Mouse (Mus musculus) forebrain, postnatal 0 days (tissue): ENCODE measurements around the gene Synrg. TPM values are rescaled to one million over a fixed set of nuclear protein-coding genes. Genes with fewer than 3 reads are reported as not detected.

Experiments
- ATAC-seq: fragments of 200-750 bp; cut with Nextera tagmentation; 2 replicates; pipeline ENCODE4 v1.8.0; 2017; ENCODE audit warnings: mild to moderate bottlenecking, moderate library complexity
- DNase-seq: peaks from one replicate; pipeline ENCODE4 v3.0.0-alpha.2; 2015
- H3K27ac ChIP-seq: fragments of 300-500 bp; sonication (generic); 2 replicates; pipeline ENCODE4 v1.5.1; 2014; ENCODE audit warnings: low read depth, mild to moderate bottlenecking, antibody characterized with exemption, low read length, moderate library complexity, mixed read lengths
- H3K27me3 ChIP-seq: fragments of 300-500 bp; sonication (generic); 2 replicates; pipeline ENCODE4 v1.6.1; 2014; ENCODE audit warnings: mild to moderate bottlenecking, low read length, mixed read lengths; ENCODE audit not compliant: insufficient read depth
- H3K36me3 ChIP-seq: fragments of 300-500 bp; sonication (generic); 2 replicates; pipeline ENCODE4 v1.6.1; 2014; ENCODE audit warnings: mild to moderate bottlenecking, moderate library complexity; ENCODE audit not compliant: insufficient read depth
- H3K4me1 ChIP-seq: fragments of 300-500 bp; sonication (generic); 2 replicates; pipeline ENCODE4 v1.6.1; 2014; ENCODE audit warnings: antibody characterized with exemption; ENCODE audit not compliant: insufficient read depth
- H3K4me2 ChIP-seq: fragments of 300-500 bp; sonication (generic); 2 replicates; pipeline ENCODE4 v1.6.1; 2014; ENCODE audit warnings: low read depth, mild to moderate bottlenecking, moderate library complexity
- H3K4me3 ChIP-seq: fragments of 300-500 bp; sonication (generic); 2 replicates; pipeline ENCODE4 v1.5.1; 2014; ENCODE audit warnings: low read depth, low read length, mixed read lengths
- H3K9ac ChIP-seq: fragments of 300-500 bp; sonication (generic); 2 replicates; pipeline ENCODE4 v1.6.1; 2014; ENCODE audit warnings: mild to moderate bottlenecking
- H3K9me3 ChIP-seq: fragments of 300-500 bp; sonication (generic); 2 replicates; pipeline ENCODE4 v1.6.1; 2016; ENCODE audit warnings: low read length
- CTCF ChIP-seq: sonication (generic); IDR thresholded peaks from 2 replicates; pipeline ENCODE4 v1.5.1; 2016; ENCODE audit warnings: antibody characterized with exemption, control low read depth, low read depth
- WGBS: fragments of 180-500 bp; shearing (Covaris S2); extraction: QIAGEN DNeasy Blood & Tissue Kit; methylation state at CpG from one replicate; pipeline ENCODE4 v1.1.7; 2014; 5-methylcytosine and 5-hydroxymethylcytosine counted together
- polyA plus RNA-seq: library from polyadenylated mRNA; unstranded; fragments of >200 nt; fragmentation: Nextera tagmentation; extraction: Ambion mirVana; gene quantifications from 2 replicates; pipeline ENCODE4 v1.2.1, GENCODE M21; 2015
- total RNA-seq: library from RNA; depleted of rRNA; stranded (reverse); fragments of >200 nt; gene quantifications from 2 replicates; pipeline ENCODE4 v1.2.3, GENCODE M21; 2014

Gene Synrg
- total and polyA plus RNA-seq, 2 experiments from 2014 or later, result 18.6 to 52.1 TPM

DNA sequence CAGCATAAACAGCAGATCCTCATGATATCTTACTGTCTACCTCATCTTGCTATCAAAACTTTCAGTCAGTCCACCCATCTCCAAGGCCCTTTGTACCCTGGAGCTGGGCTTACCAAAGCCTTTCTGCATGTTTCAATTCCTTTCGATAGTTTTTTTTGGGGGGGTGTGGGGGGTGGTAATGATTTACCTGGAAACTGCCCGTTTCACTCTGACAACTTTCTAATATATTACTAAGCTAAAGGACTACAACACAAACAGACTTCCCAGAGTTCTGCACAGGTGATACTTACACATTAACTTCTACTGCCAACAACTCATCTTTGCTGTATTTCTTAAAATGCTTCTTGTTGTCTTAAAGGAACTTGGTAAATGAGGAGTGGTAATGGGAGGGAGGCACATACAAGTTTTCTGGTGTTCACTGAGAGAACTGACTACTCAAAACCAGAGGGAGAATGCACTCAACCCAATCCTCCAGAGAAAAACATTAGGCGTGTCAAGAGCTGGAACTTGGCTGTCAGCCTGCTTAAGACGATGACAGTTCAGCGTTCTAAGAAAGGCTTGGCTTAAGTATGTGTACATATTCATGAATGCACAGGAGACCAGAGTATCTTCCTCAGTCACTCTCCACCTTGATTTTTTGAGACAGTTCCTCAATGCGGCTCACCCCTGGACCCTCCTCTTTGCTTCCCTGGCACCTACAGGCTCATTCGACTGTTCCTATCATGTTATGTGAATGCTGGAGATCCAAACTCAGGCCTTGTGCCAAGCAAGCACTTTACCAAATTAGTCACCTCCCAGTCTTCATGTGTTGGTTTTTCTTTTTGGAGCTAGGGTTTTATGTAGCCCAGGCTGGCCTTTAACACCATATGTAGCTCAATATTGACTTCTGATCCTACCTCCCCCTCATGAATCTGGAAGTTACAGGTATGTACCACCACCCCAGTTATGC lies 109.9 kb downstream of the Synrg start:
- WGBS, result 56% methylated on average over 7 of the region's 7 CpGs
- H3K9me3 ChIP-seq, result no peaks in the 10 kb centered on the region

DNA sequence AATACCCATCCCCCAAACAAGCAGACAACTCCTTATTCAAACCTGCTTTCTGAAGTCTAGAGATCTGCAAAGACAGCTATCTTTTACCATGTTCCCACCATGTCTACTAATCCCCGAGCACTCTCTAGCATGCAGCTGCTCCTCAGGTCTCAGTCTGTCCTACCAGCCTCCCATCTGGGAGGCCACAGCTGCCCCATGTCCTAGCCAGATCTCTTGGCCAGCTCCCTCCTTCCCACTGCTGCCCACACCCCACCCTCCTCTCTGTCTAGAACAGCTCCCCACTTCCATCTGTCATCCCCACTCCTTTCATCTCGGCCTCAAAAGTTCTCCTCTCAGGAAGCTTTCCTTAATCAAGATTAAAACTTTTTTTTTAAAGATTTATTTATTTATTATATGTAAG lies 112.8 kb downstream of the Synrg start:
- no peak overlapping the region for H3K4me3 ChIP-seq
- H3K9ac ChIP-seq, result no peak overlapping the region
- H3K36me3 ChIP-seq, result peaks cover 23% of the 10 kb centered on the region
- TF ChIP-seq CTCF, result no peak
- 66% methylated on average over 2 of the region's 2 CpGs for WGBS
- DNase-seq (peak; percentile 31), ATAC-seq (no peak)
- no peak overlapping the region for H3K4me2 ChIP-seq
- H3K27me3 ChIP-seq, result no peaks in the 10 kb centered on the region
- no peaks in the 10 kb centered on the region for H3K9me3 ChIP-seq
- H3K27ac ChIP-seq, result no peak overlapping the region
- peaks cover 3% of the 10 kb centered on the region; the same call in 1 of the 2 replicates for H3K4me1 ChIP-seq

More for the DNA sequence above, 109.9 kb downstream of the Synrg start:
- Histone ChIP-seq H3K36me3 (peaks cover 9% of the 10 kb centered on the region), H3K27ac (no peak overlapping the region), H3K4me3 (no peak overlapping the region), H3K27me3 (no peaks in the 10 kb centered on the region), H3K4me1 (peaks cover 3% of the 10 kb centered on the region; the same call in 1 of the 2 replicates), H3K9ac (no peak overlapping the region), H3K4me2 (no peak overlapping the region)
- no peak for DNase-seq
- ATAC-seq, result no peak
- no peak for TF ChIP-seq CTCF

DNA sequence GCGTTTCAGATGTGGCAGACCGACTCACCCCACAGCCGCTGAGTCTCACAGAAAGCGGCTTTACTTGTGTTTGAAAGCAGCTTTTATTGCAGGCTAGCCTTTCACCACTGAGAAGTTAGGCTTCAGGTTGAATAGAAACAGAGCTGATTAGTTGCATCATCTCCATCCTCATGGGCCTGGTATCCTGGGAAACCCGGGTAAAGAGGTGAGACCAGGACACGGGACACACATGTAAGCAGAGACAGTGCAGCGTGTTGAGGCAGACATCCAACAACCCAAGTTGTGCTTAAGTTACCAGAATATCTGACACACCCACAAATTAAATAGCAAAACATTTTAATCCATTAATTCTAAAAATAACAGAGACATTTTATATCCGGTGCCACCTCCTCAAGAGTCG lies 114.4 kb downstream of the Synrg start:
- Histone ChIP-seq H3K4me2 (no peak overlapping the region), H3K4me1 (no peaks in the 10 kb centered on the region), H3K4me3 (no peak overlapping the region), H3K27me3 (no peaks in the 10 kb centered on the region), H3K27ac (no peak overlapping the region), H3K9me3 (no peaks in the 10 kb centered on the region), H3K9ac (no peak overlapping the region), H3K36me3 (peaks cover 35% of the 10 kb centered on the region)
- DNase-seq (no peak), ATAC-seq (no peak)
- 69% methylated on average over 9 of the region's 9 CpGs for WGBS
- no peak for TF ChIP-seq CTCF

DNA sequence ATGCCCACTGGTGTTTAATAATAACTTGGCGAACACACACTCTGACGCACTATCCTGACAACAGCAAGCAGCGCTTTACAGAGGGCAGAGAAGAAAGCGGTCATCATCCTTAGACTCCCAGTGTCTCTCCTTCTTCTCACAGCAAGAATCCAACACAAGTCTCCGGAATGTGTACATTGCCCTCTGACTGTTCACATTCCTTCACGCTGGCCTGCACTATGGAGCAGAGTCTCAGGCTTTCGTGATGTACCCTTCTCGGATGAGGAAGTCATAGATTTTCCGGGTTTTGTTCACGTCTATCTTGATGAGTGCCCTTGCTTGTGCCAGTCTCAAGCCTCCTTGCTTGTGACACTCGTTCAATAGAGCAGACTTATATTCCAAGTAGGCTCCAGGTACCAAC lies 115.1 kb downstream of the Synrg start:
- ATAC-seq (no peak), DNase-seq (no peak)
- Histone ChIP-seq H3K9ac (no peak overlapping the region), H3K36me3 (peaks cover 37% of the 10 kb centered on the region), H3K27ac (no peak overlapping the region), H3K27me3 (no peaks in the 10 kb centered on the region), H3K4me2 (no peak overlapping the region), H3K9me3 (no peaks in the 10 kb centered on the region), H3K4me3 (no peak overlapping the region), H3K4me1 (no peaks in the 10 kb centered on the region)
- no peak for TF ChIP-seq CTCF
- 90% methylated on average over 11 of the region's 11 CpGs for WGBS

DNA sequence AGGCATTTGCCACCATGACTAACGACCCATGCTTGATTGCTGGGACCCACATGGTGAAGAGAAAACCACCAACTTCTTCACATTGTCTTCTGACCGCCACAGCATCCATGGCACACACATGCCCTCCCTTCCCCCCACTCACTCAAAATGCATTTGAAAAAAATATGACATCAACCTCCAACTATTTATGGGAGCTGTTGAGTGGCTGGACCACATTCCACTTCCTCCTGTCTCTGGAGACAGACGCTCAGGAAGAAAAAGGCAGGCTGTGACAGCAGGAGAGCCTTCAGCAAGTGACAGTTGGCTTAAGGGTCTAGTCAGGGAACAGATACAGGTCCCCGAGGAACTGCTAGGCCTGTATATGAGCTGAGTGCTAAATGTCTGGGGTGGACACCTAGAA lies 115.7 kb downstream of the Synrg start:
- no peak overlapping the region for H3K4me3 ChIP-seq
- DNase-seq, result no peak
- TF ChIP-seq CTCF, result no peak
- peaks cover 38% of the 10 kb centered on the region for H3K36me3 ChIP-seq
- ATAC-seq, result no peak
- no peak overlapping the region for H3K9ac ChIP-seq
- H3K27me3 ChIP-seq, result no peaks in the 10 kb centered on the region
- no peak overlapping the region for H3K4me2 ChIP-seq
- no peaks in the 10 kb centered on the region for H3K4me1 ChIP-seq
- H3K27ac ChIP-seq, result no peak overlapping the region
- no peaks in the 10 kb centered on the region for H3K9me3 ChIP-seq
- 81% methylated on average over 4 of the region's 4 CpGs for WGBS

DNA sequence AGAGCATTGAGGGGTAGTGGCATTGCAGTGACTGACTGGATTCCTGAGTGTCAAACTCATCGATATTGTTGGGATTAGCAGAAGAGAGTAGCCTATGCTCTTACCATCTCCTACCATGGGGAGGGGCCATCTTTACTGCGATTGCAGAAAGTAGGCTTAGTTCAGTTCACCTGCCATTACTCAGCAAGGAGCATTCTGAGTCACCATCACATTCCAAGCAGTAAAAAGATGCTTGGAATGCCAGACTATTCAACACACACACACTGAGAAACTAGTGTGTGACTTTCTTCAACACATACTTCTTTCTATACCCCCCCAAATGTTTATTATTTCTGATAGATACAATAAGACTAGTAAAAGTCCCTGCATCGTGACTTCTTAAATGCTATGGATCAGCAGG lies 116.1 kb downstream of the Synrg start:
- TF ChIP-seq CTCF, result no peak
- ATAC-seq (no peak), DNase-seq (no peak)
- no peaks in the 10 kb centered on the region for H3K4me1 ChIP-seq
- WGBS, result 93% methylated on average over 3 of the region's 3 CpGs
- no peak overlapping the region for H3K9ac ChIP-seq
- no peak overlapping the region for H3K4me3 ChIP-seq
- no peak overlapping the region for H3K27ac ChIP-seq
- no peaks in the 10 kb centered on the region for H3K27me3 ChIP-seq
- H3K36me3 ChIP-seq, result peaks cover 38% of the 10 kb centered on the region
- H3K4me2 ChIP-seq, result no peak overlapping the region
- no peaks in the 10 kb centered on the region for H3K9me3 ChIP-seq

DNA sequence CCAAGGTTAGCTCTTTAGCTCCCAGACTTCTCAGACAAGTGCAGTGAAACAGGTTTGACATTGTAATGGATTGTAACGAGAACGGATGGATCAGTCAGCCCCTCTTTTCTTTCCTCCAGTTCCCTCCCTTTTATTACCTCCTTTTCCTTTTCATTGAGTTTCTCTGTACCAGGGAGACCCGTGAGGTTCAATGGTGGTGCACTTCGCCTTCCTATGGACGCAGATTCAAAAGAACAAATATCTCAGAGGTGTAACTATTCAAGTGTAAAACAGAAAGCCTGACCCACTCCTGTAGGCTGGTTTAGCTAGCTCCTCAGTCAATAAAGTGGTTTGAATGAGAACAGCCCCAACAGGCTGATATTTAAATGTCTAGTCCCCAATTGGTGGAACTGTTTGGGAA lies 117.7 kb downstream of the Synrg start:
- no peaks in the 10 kb centered on the region for H3K27me3 ChIP-seq
- no peak overlapping the region for H3K4me3 ChIP-seq
- ATAC-seq (no peak), DNase-seq (no peak)
- H3K9me3 ChIP-seq, result no peaks in the 10 kb centered on the region
- H3K9ac ChIP-seq, result no peak overlapping the region
- peaks cover 44% of the 10 kb centered on the region for H3K36me3 ChIP-seq
- H3K4me1 ChIP-seq, result no peaks in the 10 kb centered on the region
- H3K27ac ChIP-seq, result no peak overlapping the region
- TF ChIP-seq CTCF, result no peak
- no peak overlapping the region for H3K4me2 ChIP-seq
- 81% methylated on average over 5 of the region's 5 CpGs for WGBS
